Mouse (Mus musculus) forebrain, embryonic 16.5 days (tissue): Measurements from ENCODE around the gene Bnc2. TPM values are rescaled to one million over a fixed set of nuclear protein-coding genes. Genes with fewer than 3 reads are reported as not detected.

Source experiments
- ATAC-seq: fragments of 200-750 bp; cut with Nextera tagmentation; 2 replicates; pipeline ENCODE4 v1.8.0; 2017; ENCODE audit warnings: mild to moderate bottlenecking, moderate library complexity
- H3K27ac ChIP-seq: fragments of 300-500 bp; sonication (generic); 2 replicates; pipeline ENCODE4 v1.5.1; 2014; ENCODE audit warnings: low read length, control low read depth
- H3K27me3 ChIP-seq: fragments of 300-500 bp; sonication (generic); replicated peaks from 2 replicates; pipeline ENCODE4 v1.6.1; 2014; ENCODE audit warnings: low read length; ENCODE audit not compliant: control insufficient read depth, insufficient read depth
- H3K36me3 ChIP-seq: fragments of 300-500 bp; sonication (generic); 2 replicates; pipeline ENCODE4 v1.6.1; 2014; ENCODE audit not compliant: control insufficient read depth, insufficient read depth
- H3K4me1 ChIP-seq: fragments of 300-500 bp; sonication (generic); replicated peaks from 2 replicates; pipeline ENCODE4 v1.6.1; 2014; ENCODE audit warnings: low read length; ENCODE audit not compliant: control insufficient read depth, insufficient read depth
- H3K4me2 ChIP-seq: fragments of 300-500 bp; sonication (generic); 2 replicates; pipeline ENCODE4 v1.6.1; 2014; ENCODE audit warnings: mild to moderate bottlenecking, low read length, control low read depth
- H3K4me3 ChIP-seq: fragments of 300-500 bp; sonication (generic); replicated peaks from 2 replicates; pipeline ENCODE4 v1.5.1; 2014; ENCODE audit warnings: mild to moderate bottlenecking, low read length, control low read depth
- H3K9ac ChIP-seq: fragments of 300-500 bp; sonication (generic); replicated peaks from 2 replicates; pipeline ENCODE4 v1.6.1; 2014; ENCODE audit warnings: low read depth, low read length, control low read depth
- H3K9me3 ChIP-seq: fragments of 300-500 bp; sonication (generic); 2 replicates; pipeline ENCODE4 v1.6.1; 2016; ENCODE audit warnings: low read length; ENCODE audit not compliant: control insufficient read depth
- WGBS: fragments of 180-500 bp; shearing (Covaris S2); extraction: QIAGEN DNeasy Blood & Tissue Kit; methylation state at CpG from one replicate; pipeline ENCODE4 v1.1.7; 2014; 5-methylcytosine and 5-hydroxymethylcytosine counted together
- polyA plus RNA-seq: library from polyadenylated mRNA; unstranded; fragments of >200 nt; fragmentation: Nextera tagmentation; extraction: Ambion mirVana; gene quantifications from 2 replicates; pipeline ENCODE4 v1.2.1, GENCODE M21; 2015

Bnc2 gene
- polyA plus RNA-seq, 1 experiment from 2014 or later, result 2.5 TPM

GRCm38 (mm10) chr4:84456853-84457249 lies 218.2 kb downstream of the Bnc2 start:
- H3K9ac ChIP-seq, result no peak overlapping the region

GRCm38 (mm10) chr4:84456198-84456852 lies 218.8 kb downstream of the Bnc2 start:
- no peaks in the 10 kb centered on the region; the same call in 1 of the 2 replicates for H3K4me1 ChIP-seq
- no peak overlapping the region for H3K4me2 ChIP-seq
- H3K36me3 ChIP-seq, result no peaks in the 10 kb centered on the region
- no peak overlapping the region for H3K4me3 ChIP-seq
- H3K27me3 ChIP-seq, result no peaks in the 10 kb centered on the region
- no peak overlapping the region for H3K9ac ChIP-seq
- WGBS, result 40% methylated on average over 16 of the region's 16 CpGs
- ATAC-seq, result no peak
- no peak overlapping the region for H3K27ac ChIP-seq
- H3K9me3 ChIP-seq, result no peaks in the 10 kb centered on the region

More at GRCm38 (mm10) chr4:84456853-84457249, 218.2 kb downstream of the Bnc2 start:
- H3K9me3 ChIP-seq, result no peaks in the 10 kb centered on the region
- 61% methylated on average over 5 of the region's 5 CpGs for WGBS
- H3K4me1 ChIP-seq, result no peaks in the 10 kb centered on the region; the same call in 1 of the 2 replicates
- no peaks in the 10 kb centered on the region for H3K27me3 ChIP-seq
- no peak overlapping the region for H3K4me3 ChIP-seq
- H3K36me3 ChIP-seq, result no peaks in the 10 kb centered on the region
- no peak for ATAC-seq
- no peak overlapping the region for H3K27ac ChIP-seq
- H3K4me2 ChIP-seq, result no peak overlapping the region

DNA sequence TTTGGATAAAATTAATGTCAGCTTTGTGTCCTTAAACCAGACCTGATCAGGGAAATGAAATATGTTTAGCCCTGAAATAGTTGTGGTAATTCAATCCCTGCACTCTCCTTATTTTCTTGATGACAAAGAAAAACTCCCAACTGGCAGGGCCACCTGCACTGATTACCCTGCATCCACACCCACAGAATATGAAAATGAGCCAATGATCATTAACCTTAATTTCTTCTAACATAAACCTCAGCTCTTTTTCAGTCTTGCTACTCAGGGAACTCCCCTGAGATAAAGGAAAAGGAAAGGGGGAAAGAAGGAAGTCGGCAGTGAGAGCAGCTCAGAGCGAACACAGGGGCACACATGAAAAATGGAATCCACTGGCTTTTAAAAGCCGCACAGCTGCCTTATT lies 220.6 kb downstream of the Bnc2 start:
- no peak overlapping the region for H3K4me2 ChIP-seq
- no peak overlapping the region for H3K4me3 ChIP-seq
- H3K9ac ChIP-seq, result no peak overlapping the region
- H3K27me3 ChIP-seq, result no peaks in the 10 kb centered on the region
- no peak overlapping the region for H3K27ac ChIP-seq
- no peaks in the 10 kb centered on the region for H3K36me3 ChIP-seq
- no peaks in the 10 kb centered on the region for H3K9me3 ChIP-seq
- 64% methylated on average over 3 of the region's 3 CpGs for WGBS
- no peaks in the 10 kb centered on the region; the same call in 1 of the 2 replicates for H3K4me1 ChIP-seq
- ATAC-seq, result no peak

GRCm38 (mm10) chr4:84453586-84453985 lies 221.5 kb downstream of the Bnc2 start:
- WGBS, result 80% methylated on average over 4 of the region's 4 CpGs

GRCm38 (mm10) chr4:84452642-84453041 lies 222.4 kb downstream of the Bnc2 start:
- H3K4me2 ChIP-seq, result no peak overlapping the region
- no peaks in the 10 kb centered on the region for H3K36me3 ChIP-seq
- no peaks in the 10 kb centered on the region; the same call in 1 of the 2 replicates for H3K4me1 ChIP-seq
- no peak overlapping the region for H3K4me3 ChIP-seq
- H3K27ac ChIP-seq, result no peak overlapping the region
- no peak overlapping the region for H3K9ac ChIP-seq
- 87% methylated on average over 3 of the region's 3 CpGs for WGBS
- H3K27me3 ChIP-seq, result no peaks in the 10 kb centered on the region
- H3K9me3 ChIP-seq, result no peaks in the 10 kb centered on the region
- ATAC-seq, result no peak

More at GRCm38 (mm10) chr4:84453586-84453985, 221.5 kb downstream of the Bnc2 start:
- Histone ChIP-seq H3K27me3 (no peaks in the 10 kb centered on the region), H3K4me3 (no peak overlapping the region), H3K4me2 (no peak overlapping the region), H3K9me3 (no peaks in the 10 kb centered on the region), H3K27ac (no peak overlapping the region), H3K9ac (no peak overlapping the region), H3K4me1 (no peaks in the 10 kb centered on the region; the same call in 1 of the 2 replicates), H3K36me3 (no peaks in the 10 kb centered on the region)
- ATAC-seq, result no peak

GRCm38 (mm10) chr4:84449246-84450005 lies 225.6 kb downstream of the Bnc2 start:
- ATAC-seq, result no peak
- no peaks in the 10 kb centered on the region; the same call in 1 of the 2 replicates for H3K4me1 ChIP-seq
- 58% methylated on average over 7 of the region's 7 CpGs for WGBS
- H3K27me3 ChIP-seq, result no peaks in the 10 kb centered on the region
- no peak overlapping the region for H3K9ac ChIP-seq
- no peak overlapping the region for H3K4me2 ChIP-seq
- H3K36me3 ChIP-seq, result no peaks in the 10 kb centered on the region
- no peak overlapping the region for H3K4me3 ChIP-seq
- H3K9me3 ChIP-seq, result no peaks in the 10 kb centered on the region
- no peak overlapping the region for H3K27ac ChIP-seq

GRCm38 (mm10) chr4:84433324-84433723 lies 241.8 kb downstream of the Bnc2 start:
- no peak overlapping the region for H3K27ac ChIP-seq
- no peaks in the 10 kb centered on the region for H3K9me3 ChIP-seq
- WGBS, result 98% methylated on average over 9 of the region's 9 CpGs
- H3K9ac ChIP-seq, result no peak overlapping the region
- H3K4me3 ChIP-seq, result no peak overlapping the region
- no peak overlapping the region for H3K4me2 ChIP-seq
- no peaks in the 10 kb centered on the region for H3K36me3 ChIP-seq
- ATAC-seq, result no peak
- H3K27me3 ChIP-seq, result no peaks in the 10 kb centered on the region
- H3K4me1 ChIP-seq, result no peaks in the 10 kb centered on the region

GRCm38 (mm10) chr4:84431677-84432515 lies 243.2 kb downstream of the Bnc2 start:
- H3K36me3 ChIP-seq, result no peaks in the 10 kb centered on the region
- ATAC-seq, result no peak
- no peak overlapping the region for H3K4me2 ChIP-seq
- H3K27ac ChIP-seq, result no peak overlapping the region
- H3K4me1 ChIP-seq, result no peaks in the 10 kb centered on the region
- H3K9ac ChIP-seq, result no peak overlapping the region
- 31% methylated on average over 6 of the region's 6 CpGs for WGBS
- no peaks in the 10 kb centered on the region for H3K27me3 ChIP-seq
- no peaks in the 10 kb centered on the region for H3K9me3 ChIP-seq
- H3K4me3 ChIP-seq, result no peak overlapping the region

DNA sequence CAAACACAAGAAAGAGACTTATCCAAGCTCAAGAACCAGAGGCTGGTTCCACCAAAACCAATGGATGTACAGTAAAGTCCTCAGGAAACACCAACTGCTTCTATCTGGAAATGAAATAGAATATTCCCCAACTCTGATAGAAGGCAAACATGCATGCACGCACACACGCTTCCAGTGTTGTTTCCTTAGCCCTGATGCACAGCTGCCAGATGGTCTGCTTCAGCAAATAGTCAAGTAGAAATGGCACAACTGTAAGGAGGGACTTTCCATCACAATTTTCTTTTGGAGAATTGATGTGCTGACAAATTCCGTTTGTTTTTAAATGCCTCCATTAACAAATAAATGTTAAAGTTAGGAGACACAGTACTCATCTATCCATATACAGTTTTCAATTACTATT lies 247.1 kb downstream of the Bnc2 start:
- Histone ChIP-seq H3K4me1 (no peaks in the 10 kb centered on the region), H3K4me3 (no peak overlapping the region), H3K27ac (no peak overlapping the region), H3K4me2 (no peak overlapping the region), H3K27me3 (no peaks in the 10 kb centered on the region), H3K36me3 (no peaks in the 10 kb centered on the region), H3K9me3 (no peaks in the 10 kb centered on the region), H3K9ac (no peak overlapping the region)
- no peak for ATAC-seq
- 86% methylated on average over 3 of the region's 3 CpGs for WGBS
